Mouse (Mus musculus) liver, embryonic 11.5 days (tissue): ENCODE measurements around the gene Ddah2. TPM values are rescaled to one million over a fixed set of nuclear protein-coding genes. Genes with fewer than 3 reads are reported as not detected.
"Not testable (repeated sequence)": the region's sequence is repeated elsewhere in the genome, so short reads cannot be mapped to it uniquely, and the experiment has no call there.

ENCODE experiments used
- ATAC-seq: fragments of 200-750 bp; cut with Nextera tagmentation; replicated peaks from 2 replicates; pipeline ENCODE4 v1.8.0; 2017; ENCODE audit warnings: moderate number of reproducible peaks, mild to moderate bottlenecking, moderate TSS enrichment, moderate library complexity; ENCODE audit not compliant: low FRiP score
- DNase-seq: peaks from one replicate; pipeline ENCODE4 v3.0.0-alpha.2; 2017; ENCODE audit warnings: low spot score
- H3K27ac ChIP-seq: fragments of 300-500 bp; sonication (generic); 2 replicates; pipeline ENCODE4 v1.5.1; 2014; ENCODE audit warnings: mild to moderate bottlenecking, low read depth, low read length, control low read depth
- H3K27me3 ChIP-seq: fragments of 300-500 bp; sonication (generic); replicated peaks from 2 replicates; pipeline ENCODE4 v1.6.1; 2014; ENCODE audit warnings: low read length, mixed read lengths; ENCODE audit not compliant: control insufficient read depth, insufficient read depth
- H3K36me3 ChIP-seq: fragments of 300-500 bp; sonication (generic); 2 replicates; pipeline ENCODE4 v1.6.1; 2014; ENCODE audit warnings: mild to moderate bottlenecking, low read length, moderate library complexity, mixed read lengths; ENCODE audit not compliant: control insufficient read depth, insufficient read depth
- H3K4me1 ChIP-seq: fragments of 300-500 bp; sonication (generic); replicated peaks from 2 replicates; pipeline ENCODE4 v1.6.1; 2014; ENCODE audit warnings: low read length, mixed read lengths; ENCODE audit not compliant: control insufficient read depth, insufficient read depth
- H3K4me2 ChIP-seq: fragments of 300-500 bp; sonication (generic); 2 replicates; pipeline ENCODE4 v1.6.1; 2014; ENCODE audit warnings: mild to moderate bottlenecking, control low read depth, moderate library complexity
- H3K4me3 ChIP-seq: fragments of 300-500 bp; sonication (generic); 2 replicates; pipeline ENCODE4 v1.5.1; 2014; ENCODE audit warnings: low read depth, low read length, control low read depth
- H3K9ac ChIP-seq: fragments of 300-500 bp; sonication (generic); 2 replicates; pipeline ENCODE4 v1.6.1; 2014; ENCODE audit warnings: low read depth, low read length, control low read depth
- H3K9me3 ChIP-seq: fragments of 300-500 bp; sonication (generic); 2 replicates; pipeline ENCODE4 v1.6.1; 2016; ENCODE audit warnings: low read length, inconsistent platforms, mixed read lengths; ENCODE audit not compliant: control insufficient read depth
- WGBS: fragments of 180-500 bp; shearing (Covaris S2); extraction: QIAGEN DNeasy Blood & Tissue Kit; methylation state at CpG from one replicate; pipeline ENCODE4 v1.1.7; 2014; 5-methylcytosine and 5-hydroxymethylcytosine counted together
- polyA plus RNA-seq: library from polyadenylated mRNA; unstranded; fragments of >200 nt; fragmentation: Nextera tagmentation; extraction: Ambion mirVana; gene quantifications from 2 replicates; pipeline ENCODE4 v1.2.1, GENCODE M21; 2014

The Ddah2 gene
- polyA plus RNA-seq, 1 experiment from 2014 or later, result 132 TPM

- Histone ChIP-seq H3K36me3 (no peaks in the 10 kb centered on the region), H3K27me3 (no peaks in the 10 kb centered on the region), H3K4me3 (no peak overlapping the region), H3K27ac (no peak overlapping the region), H3K4me2 (no peak overlapping the region), H3K9ac (no peak overlapping the region), H3K4me1 (peaks cover 21% of the 10 kb centered on the region), H3K9me3 (no peaks in the 10 kb centered on the region)
- no peak for ATAC-seq
- 70% methylated on average over 8 of the region's 8 CpGs for WGBS
- no peak for DNase-seq
Measured at GRCm38 (mm10) chr17:35032323-35032870, 26.4 kb upstream of the Ddah2 start.

- H3K4me1 ChIP-seq, result peaks cover 11% of the 10 kb centered on the region
- not testable (repeated sequence) for H3K27me3 ChIP-seq, H3K36me3 ChIP-seq, DNase-seq, H3K4me2 ChIP-seq, H3K4me3 ChIP-seq, H3K9ac ChIP-seq, ATAC-seq, H3K27ac ChIP-seq, H3K9me3 ChIP-seq
- WGBS, result 71% methylated on average over 1 of the region's 1 CpGs
Measured at GRCm38 (mm10) chr17:35033703-35034102, 25.1 kb upstream of the Ddah2 start.

- H3K4me1 ChIP-seq, result peaks cover 5% of the 10 kb centered on the region
- no peak overlapping the region for H3K4me3 ChIP-seq
- DNase-seq, result no peak
- H3K27ac ChIP-seq, result no peak overlapping the region; the same call in 1 of the 2 replicates
- no peak overlapping the region for H3K9ac ChIP-seq
- no peaks in the 10 kb centered on the region for H3K27me3 ChIP-seq
- ATAC-seq, result no peak
- WGBS, result 68% methylated on average over 6 of the region's 6 CpGs
- no peaks in the 10 kb centered on the region for H3K9me3 ChIP-seq
- H3K36me3 ChIP-seq, result no peaks in the 10 kb centered on the region
- no peak overlapping the region for H3K4me2 ChIP-seq
Measured at GRCm38 (mm10) chr17:35034896-35035295, 23.9 kb upstream of the Ddah2 start.

- no peak overlapping the region for H3K9ac ChIP-seq
- no peak overlapping the region for H3K27ac ChIP-seq
- H3K4me2 ChIP-seq, result no peak overlapping the region
- H3K4me3 ChIP-seq, result no peak overlapping the region
- H3K9me3 ChIP-seq, result no peaks in the 10 kb centered on the region
- no peaks in the 10 kb centered on the region for H3K27me3 ChIP-seq
- H3K36me3 ChIP-seq, result no peaks in the 10 kb centered on the region
- 81% methylated on average over 11 of the region's 11 CpGs for WGBS
- H3K4me1 ChIP-seq, result peaks cover 18% of the 10 kb centered on the region
- no peak for DNase-seq
- ATAC-seq, result no peak
Measured at GRCm38 (mm10) chr17:35039121-35039873, 19.5 kb upstream of the Ddah2 start.

GRCm38 (mm10) chr17:35043794-35044193 lies 15.0 kb upstream of the Ddah2 start:
- peak overlapping the region; percentile 11; the same call in 1 of the 2 replicates for H3K4me2 ChIP-seq

GRCm38 (mm10) chr17:35044904-35045806 lies 13.7 kb upstream of the Ddah2 start:
- Histone ChIP-seq H3K4me2 (peak overlapping the region; percentile 99), H3K9ac (peak overlapping the region; percentile 93), H3K4me1 (peaks cover 58% of the 10 kb centered on the region), H3K36me3 (no peaks in the 10 kb centered on the region), H3K27ac (peak overlapping the region; percentile 96), H3K9me3 (no peaks in the 10 kb centered on the region), H3K27me3 (no peaks in the 10 kb centered on the region), H3K4me3 (peak overlapping the region; percentile 72)
- 41% methylated on average over 7 of the region's 7 CpGs for WGBS
- DNase-seq (no peak), ATAC-seq (peak; percentile 38)

More at GRCm38 (mm10) chr17:35043794-35044193, 15.0 kb upstream of the Ddah2 start:
- Histone ChIP-seq H3K36me3 (no peaks in the 10 kb centered on the region), H3K4me1 (peaks cover 51% of the 10 kb centered on the region), H3K27ac (peak overlapping the region; percentile 58; the same call in 1 of the 2 replicates), H3K27me3 (no peaks in the 10 kb centered on the region), H3K9me3 (no peaks in the 10 kb centered on the region), H3K4me3 (no peak overlapping the region), H3K9ac (no peak overlapping the region)
- ATAC-seq (no peak), DNase-seq (no peak)
- whole genome bisulfite sequencing, result 83% methylated on average over 4 of the region's 4 CpGs

GRCm38 (mm10) chr17:35045807-35046680 lies 12.8 kb upstream of the Ddah2 start:
- DNase-seq (no peak), ATAC-seq (no peak)
- H3K27ac ChIP-seq, result peak overlapping the region; percentile 96
- peak overlapping the region; percentile 72 for H3K4me3 ChIP-seq
- H3K4me2 ChIP-seq, result peak overlapping the region; percentile 99
- 3% methylated on average over 48 of the region's 48 CpGs for WGBS
- no peaks in the 10 kb centered on the region for H3K27me3 ChIP-seq
- peaks cover 58% of the 10 kb centered on the region for H3K4me1 ChIP-seq
- no peaks in the 10 kb centered on the region for H3K36me3 ChIP-seq
- peak overlapping the region; percentile 93 for H3K9ac ChIP-seq
- H3K9me3 ChIP-seq, result no peaks in the 10 kb centered on the region
